Mouse (Mus musculus): ENCODE results near the gene Cog1. TPM values are rescaled to one million over a fixed set of nuclear protein-coding genes. Genes with fewer than 3 reads are reported as not detected.
A peak's percentile ranks its signal among the peaks of the same experiment; 100 is the strongest.

The Cog1 gene
- polyA plus RNA-seq, 1 experiment from 2014 or later, result 35.6 TPM

DNA sequence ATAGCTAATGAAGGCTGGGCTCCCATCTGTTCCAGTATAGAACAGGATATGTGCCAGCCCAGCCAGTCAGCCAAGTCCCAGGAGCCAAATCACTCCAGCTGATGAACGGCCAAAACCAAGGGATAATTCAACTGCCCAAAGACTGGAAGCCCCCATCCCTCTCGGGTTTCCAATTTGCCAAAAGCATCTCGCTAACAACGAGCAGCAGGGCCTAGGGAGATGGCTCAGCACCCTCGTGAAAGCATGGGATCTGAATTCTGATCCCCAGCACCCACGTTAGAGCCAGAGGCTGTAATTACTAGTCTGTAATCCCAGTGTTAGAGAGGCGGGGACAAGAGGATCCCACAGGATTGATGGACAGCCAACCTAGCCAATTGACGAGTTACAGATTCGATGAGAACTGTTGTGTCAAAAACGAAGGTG, 14.3 kb upstream of the Cog1 start:
- Histone ChIP-seq H3K4me1 (replicated peaks) (no peaks in the 10 kb centered on the region), H3K4me2 (no peak overlapping the region), H3K4me3 (no peak overlapping the region), H3K27ac (no peak overlapping the region), H3K9me3 (peaks cover 4% of the 10 kb centered on the region; the same call in 1 of the 2 replicates), H3K36me3 (peaks cover 4% of the 10 kb centered on the region; the same call in 1 of the 2 replicates), H3K9ac (no peak overlapping the region), H3K27me3 (0 out of 2 replicates have a peak, but pooled peaks cover 3% of the 10 kb centered on the region)
- WGBS, result 64% methylated on average over 10 of the region's 10 CpGs
- no peak for ATAC-seq (ENCODE audit: low FRiP score)

DNA sequence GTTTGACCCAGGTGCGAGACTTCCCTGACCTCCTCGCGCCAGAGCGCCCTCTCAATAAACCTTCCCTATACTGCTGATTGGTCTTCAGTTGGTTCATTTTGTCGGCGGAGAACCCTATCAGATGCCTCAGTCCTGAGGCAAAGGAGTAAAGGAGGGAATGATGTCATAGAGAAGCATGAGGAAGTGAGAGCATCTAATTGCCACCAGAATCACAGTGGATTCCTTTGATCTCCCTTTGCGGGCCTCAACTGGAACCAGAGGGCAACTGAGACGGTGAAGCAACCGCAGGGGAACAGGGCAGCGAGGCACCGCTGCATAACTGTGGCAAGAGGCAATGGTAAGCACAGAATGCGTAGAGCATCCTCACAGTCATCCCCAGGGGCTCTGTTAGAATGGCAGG, 10.3 kb upstream of the Cog1 start:
- no peaks in the 10 kb centered on the region for H3K27me3 ChIP-seq
- H3K4me1 ChIP-seq (replicated peaks), result no peaks in the 10 kb centered on the region
- H3K9ac ChIP-seq, result no peak overlapping the region
- H3K4me2 ChIP-seq, result no peak overlapping the region
- H3K4me3 ChIP-seq, result no peak overlapping the region
- no peak overlapping the region for H3K27ac ChIP-seq
- H3K36me3 ChIP-seq, result peaks cover 4% of the 10 kb centered on the region; the same call in 1 of the 2 replicates
- WGBS, result 87% methylated on average over 12 of the region's 12 CpGs
- no peak for ATAC-seq (ENCODE audit: low FRiP score)
- peaks cover 4% of the 10 kb centered on the region; the same call in 1 of the 2 replicates for H3K9me3 ChIP-seq

DNA sequence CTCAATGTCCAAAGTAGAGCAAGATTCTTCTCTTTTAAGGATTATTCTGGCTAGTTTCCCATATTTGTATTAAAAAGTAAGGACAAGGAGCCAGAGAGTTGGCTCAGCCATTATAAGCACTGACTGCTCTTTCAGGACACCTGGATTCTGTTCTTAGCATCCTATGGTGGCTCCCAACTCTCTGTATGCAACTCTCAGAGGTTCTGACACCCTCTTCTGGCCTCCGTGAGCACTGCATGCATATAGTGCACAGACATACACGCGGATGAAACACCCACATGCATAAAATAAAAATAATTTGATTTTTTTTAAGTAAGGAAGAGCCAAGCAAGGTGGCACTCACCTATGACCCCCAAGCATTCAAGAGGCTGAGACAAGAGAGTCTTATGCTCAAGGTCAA, 3.8 kb upstream of the Cog1 start:
- Histone ChIP-seq H3K4me1 (replicated peaks) (peaks cover 15% of the 10 kb centered on the region), H3K36me3 (no peaks in the 10 kb centered on the region), H3K27ac (no peak overlapping the region), H3K9ac (no peak overlapping the region), H3K27me3 (0 out of 2 replicates have a peak, but pooled peaks cover 7% of the 10 kb centered on the region), H3K9me3 (no peaks in the 10 kb centered on the region), H3K4me3 (no peak overlapping the region), H3K4me2 (no peak overlapping the region)
- no peak for ATAC-seq (ENCODE audit: low FRiP score)
- 79% methylated on average over 3 of the region's 3 CpGs for WGBS

DNA sequence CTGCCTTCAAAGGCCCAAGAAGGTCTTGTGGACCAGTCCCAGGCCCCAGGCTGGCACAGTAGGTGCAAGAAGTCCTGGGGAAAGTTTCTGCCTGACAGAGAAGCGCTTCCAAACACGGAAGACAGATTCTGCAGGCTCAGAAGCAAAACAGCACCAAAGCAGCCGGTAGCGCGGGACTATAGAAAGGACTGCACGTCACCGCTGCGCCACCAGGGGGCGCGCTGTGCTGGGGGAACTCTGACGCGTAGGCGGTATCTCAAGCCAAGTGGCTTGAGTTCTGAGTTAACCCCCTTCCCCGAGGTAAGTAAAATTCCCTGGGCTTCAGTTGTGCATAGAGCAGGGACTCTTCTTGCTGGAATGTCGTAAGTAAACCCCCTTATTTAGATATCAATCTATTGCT, 817 bp upstream of the Cog1 start:
- Histone ChIP-seq H3K36me3 (peaks cover 16% of the 10 kb centered on the region), H3K4me2 (peak overlapping the region; percentile 25), H3K9ac (0 out of 2 replicates have a peak overlapping the region, but pooled peaks have one; percentile 43), H3K27me3 (0 out of 2 replicates have a peak, but pooled peaks cover 7% of the 10 kb centered on the region), H3K4me3 (no peak overlapping the region), H3K27ac (no peak overlapping the region), H3K9me3 (no peaks in the 10 kb centered on the region), H3K4me1 (replicated peaks) (peaks cover 34% of the 10 kb centered on the region)
- ATAC-seq (ENCODE audit: low FRiP score), result no peak
- WGBS, result 2% methylated on average over 15 of the region's 15 CpGs

DNA sequence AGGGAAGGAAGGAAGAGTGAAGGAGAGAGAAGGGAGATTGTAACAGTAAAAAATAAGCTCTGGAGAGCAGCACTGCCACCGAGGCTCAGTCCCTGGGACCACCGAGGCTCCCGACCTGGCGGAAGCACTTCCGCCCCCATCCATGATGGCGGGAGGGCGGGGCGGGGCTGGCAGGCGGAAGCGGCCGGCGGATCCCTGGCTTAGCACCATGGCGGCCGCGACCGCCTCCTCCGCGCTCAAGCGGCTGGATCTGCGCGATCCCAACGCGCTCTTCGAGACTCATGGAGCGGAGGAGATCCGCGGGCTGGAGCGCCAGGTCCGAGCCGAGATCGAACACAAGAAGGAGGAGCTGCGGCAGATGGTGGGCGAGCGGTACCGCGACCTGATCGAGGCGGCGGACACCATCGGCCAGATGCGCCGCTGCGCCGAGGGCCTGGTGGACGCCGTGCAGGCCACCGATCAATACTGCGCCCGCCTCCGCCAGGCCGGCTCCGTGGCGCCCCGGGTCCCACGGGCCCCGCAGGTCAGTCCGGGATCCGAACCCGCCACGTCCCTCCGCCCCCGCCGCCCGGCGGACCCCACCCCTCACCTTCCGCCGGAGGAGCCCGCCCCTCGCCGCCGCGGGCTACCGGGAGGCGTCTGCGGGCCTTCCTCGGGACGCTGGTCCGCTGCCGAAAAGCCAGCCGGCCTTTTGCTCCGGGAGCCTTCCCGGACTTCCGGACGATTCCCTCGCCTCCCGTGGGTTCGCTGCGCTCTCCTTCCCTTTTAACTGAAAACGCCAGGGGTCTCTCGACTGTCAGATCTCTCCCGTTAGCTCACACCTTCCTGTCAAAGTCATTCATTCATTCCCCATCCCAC, 613 bp downstream of the Cog1 start, which contains the start of gene Slc39a11:
TSS of gene Slc39a11 (minus strand) at position 727 of the 858 bp plus-strand sequence.
- Histone ChIP-seq H3K36me3 (peaks cover 30% of the 10 kb centered on the region), H3K4me1 (replicated peaks) (peaks cover 34% of the 10 kb centered on the region), H3K4me2 (peak within 1 kb of the TSS; percentile 59), H3K9ac (peak within 1 kb of the TSS; percentile 98), H3K4me3 (peak within 1 kb of the TSS; percentile 92), H3K27me3 (0 out of 2 replicates have a peak, but pooled peaks cover 4% of the 10 kb centered on the region), H3K27ac (peak within 1 kb of the TSS; percentile 96), H3K9me3 (no peaks in the 10 kb centered on the region)
- ATAC-seq (ENCODE audit: low FRiP score), result peak; percentile 79
- WGBS, result under 1% methylated on average over 81 of the region's 91 CpGs

DNA sequence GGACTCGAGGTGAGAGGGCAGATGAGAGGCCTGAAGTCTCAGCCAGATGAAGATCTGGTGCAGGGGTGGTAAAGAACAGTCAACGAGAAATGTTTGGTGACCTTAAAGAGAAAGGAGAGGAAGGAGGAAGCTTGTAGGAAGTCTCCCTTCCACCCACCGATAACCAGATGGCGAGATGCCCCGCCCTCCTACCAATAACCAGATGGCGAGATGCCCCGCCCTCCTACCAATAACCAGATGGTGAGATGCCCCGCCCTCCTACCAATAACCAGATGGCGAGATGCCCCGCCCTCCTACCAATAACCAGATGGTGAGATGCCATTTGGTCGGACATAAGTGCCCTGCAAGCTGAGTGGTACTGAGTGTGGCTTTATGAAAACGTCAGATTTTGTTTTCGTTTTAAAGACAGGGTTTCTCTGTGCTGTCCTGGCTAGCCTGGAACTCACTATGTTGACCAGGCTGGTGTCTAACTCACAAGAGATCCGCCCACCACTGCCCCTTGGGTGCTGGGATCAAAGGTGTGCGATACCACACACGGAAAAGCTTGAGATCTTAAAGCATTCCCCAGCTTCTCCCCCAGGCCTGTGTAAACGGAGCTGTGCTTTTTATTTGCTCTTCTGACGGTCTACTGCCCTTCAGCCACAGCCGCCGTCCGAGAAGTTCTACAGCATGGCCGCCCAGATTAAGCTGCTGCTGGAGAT, 2.4 kb downstream of the Cog1 start:
- Histone ChIP-seq H3K4me2 (peak overlapping the region; percentile 59), H3K4me3 (no peak overlapping the region), H3K4me1 (replicated peaks) (peaks cover 44% of the 10 kb centered on the region), H3K9me3 (no peaks in the 10 kb centered on the region), H3K9ac (no peak overlapping the region), H3K27me3 (0 out of 2 replicates have a peak, but pooled peaks cover 4% of the 10 kb centered on the region), H3K36me3 (peaks cover 48% of the 10 kb centered on the region), H3K27ac (peak overlapping the region; percentile 67)
- 60% methylated on average over 22 of the region's 22 CpGs for WGBS
- no peak for ATAC-seq (ENCODE audit: low FRiP score)

DNA sequence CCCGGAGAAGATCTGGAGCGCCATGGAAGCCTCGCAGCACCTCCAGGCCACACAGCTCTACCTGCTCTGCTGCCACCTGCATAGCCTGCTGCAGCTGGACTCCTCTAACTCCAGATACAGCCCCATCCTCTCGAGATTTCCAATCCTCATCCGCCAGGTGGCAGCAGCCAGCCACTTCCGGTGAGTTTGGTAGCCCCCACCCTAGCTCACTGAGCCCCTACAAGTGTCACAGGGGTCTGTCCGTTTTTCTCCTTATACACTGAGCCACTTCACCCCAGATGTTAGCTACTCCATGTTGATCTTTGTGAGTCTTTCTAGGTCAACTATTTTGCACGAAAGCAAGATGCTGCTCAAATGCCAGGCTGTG, 2.9 kb downstream of the Cog1 start:
- H3K36me3 ChIP-seq, result peaks cover 53% of the 10 kb centered on the region
- peak overlapping the region; percentile 67 for H3K27ac ChIP-seq
- H3K27me3 ChIP-seq, result 0 out of 2 replicates have a peak, but pooled peaks cover 4% of the 10 kb centered on the region
- no peaks in the 10 kb centered on the region for H3K9me3 ChIP-seq
- no peak for ATAC-seq (ENCODE audit: low FRiP score)
- WGBS, result 46% methylated on average over 8 of the region's 8 CpGs
- no peak overlapping the region for H3K4me3 ChIP-seq
- no peak overlapping the region for H3K9ac ChIP-seq
- H3K4me1 ChIP-seq (replicated peaks), result peaks cover 50% of the 10 kb centered on the region
- H3K4me2 ChIP-seq, result no peak overlapping the region

DNA sequence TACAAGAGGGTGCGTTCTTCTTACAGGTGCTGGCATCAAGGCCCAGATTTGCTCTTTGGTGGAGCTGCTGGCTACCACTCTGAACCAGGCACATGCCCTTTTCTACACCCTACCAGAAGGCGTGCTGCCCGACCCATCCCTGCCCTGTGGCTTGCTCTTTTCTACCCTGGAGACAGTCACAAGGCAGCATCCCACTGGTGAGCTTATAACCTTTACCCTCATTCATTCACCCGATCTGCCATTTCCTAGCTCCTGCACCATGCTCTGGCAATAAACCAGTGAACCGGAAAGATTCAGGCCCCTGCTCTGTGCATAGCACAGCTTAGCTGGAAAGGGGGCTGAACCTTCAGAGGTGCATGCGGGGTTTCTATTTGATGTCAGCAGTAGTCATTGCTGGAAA, 3.5 kb downstream of the Cog1 start:
- 88% methylated on average over 6 of the region's 6 CpGs for WGBS
- H3K27ac ChIP-seq, result no peak overlapping the region
- no peak for ATAC-seq (ENCODE audit: low FRiP score)
- no peak overlapping the region for H3K4me2 ChIP-seq
- peaks cover 59% of the 10 kb centered on the region for H3K36me3 ChIP-seq
- no peak overlapping the region for H3K9ac ChIP-seq
- peaks cover 54% of the 10 kb centered on the region for H3K4me1 ChIP-seq (replicated peaks)
- H3K9me3 ChIP-seq, result no peaks in the 10 kb centered on the region
- 0 out of 2 replicates have a peak, but pooled peaks cover under 1% of the 10 kb centered on the region for H3K27me3 ChIP-seq
- no peak overlapping the region for H3K4me3 ChIP-seq

DNA sequence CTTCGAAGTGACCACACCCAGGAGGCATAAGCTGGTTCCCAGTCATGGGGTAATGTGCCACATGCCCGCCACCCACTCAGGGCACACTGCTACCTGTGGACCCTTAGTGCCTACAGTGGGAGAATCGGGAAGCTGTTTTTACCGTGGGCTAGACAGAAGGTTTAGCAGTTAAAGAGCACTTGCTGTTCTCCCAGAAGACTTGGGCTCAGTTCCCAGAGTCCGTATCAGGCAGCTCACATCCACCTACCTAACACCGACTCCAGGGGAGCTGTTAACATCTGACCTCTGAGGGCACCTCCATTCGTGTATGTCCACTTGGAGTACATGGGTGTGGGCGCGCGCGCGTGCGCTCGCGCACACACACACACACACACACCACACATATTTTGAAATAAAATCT, 5.1 kb downstream of the Cog1 start:
- Histone ChIP-seq H3K9ac (no peak overlapping the region), H3K4me1 (replicated peaks) (peaks cover 41% of the 10 kb centered on the region), H3K4me2 (no peak overlapping the region), H3K27me3 (no peaks in the 10 kb centered on the region), H3K9me3 (no peaks in the 10 kb centered on the region), H3K36me3 (peaks cover 74% of the 10 kb centered on the region), H3K27ac (no peak overlapping the region), H3K4me3 (no peak overlapping the region)
- WGBS, result 94% methylated on average over 15 of the region's 15 CpGs
- ATAC-seq (ENCODE audit: low FRiP score), result no peak

DNA sequence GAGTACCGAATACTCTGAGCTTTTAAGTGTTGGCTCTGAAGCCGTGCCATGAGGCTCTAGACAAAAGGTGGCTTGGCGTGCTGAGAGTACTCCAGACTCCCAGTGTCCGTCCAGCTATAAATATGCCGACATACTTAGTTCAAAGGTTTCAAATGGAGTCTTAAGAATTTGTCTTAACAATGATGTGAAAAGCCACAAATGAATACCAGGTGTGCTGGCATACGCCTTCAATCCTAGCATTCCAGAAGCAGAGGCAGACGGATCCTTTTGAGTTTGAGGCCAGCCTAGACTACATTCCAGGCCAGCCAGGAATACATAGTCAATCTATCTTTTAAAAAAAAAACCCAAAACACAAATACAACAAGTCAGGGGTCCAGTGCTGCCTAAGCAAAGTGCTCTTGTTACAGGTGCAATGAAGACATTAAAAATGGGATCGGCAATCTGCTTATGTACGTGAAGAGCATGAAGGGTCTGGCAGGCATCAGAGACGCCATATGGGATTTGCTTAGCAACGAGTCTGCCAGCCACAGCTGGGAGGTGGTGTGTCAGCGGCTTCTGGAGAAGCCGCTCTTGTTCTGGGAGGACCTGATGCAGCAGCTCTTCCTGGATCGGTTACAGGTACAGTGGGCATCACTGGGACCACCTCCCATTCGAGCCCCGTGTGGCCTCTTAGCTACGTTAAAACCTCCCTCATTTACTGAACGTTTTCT, 5.7 kb downstream of the Cog1 start:
- ATAC-seq (ENCODE audit: low FRiP score), result no peak
- WGBS, result 81% methylated on average over 18 of the region's 18 CpGs
- peaks cover 80% of the 10 kb centered on the region for H3K36me3 ChIP-seq

DNA sequence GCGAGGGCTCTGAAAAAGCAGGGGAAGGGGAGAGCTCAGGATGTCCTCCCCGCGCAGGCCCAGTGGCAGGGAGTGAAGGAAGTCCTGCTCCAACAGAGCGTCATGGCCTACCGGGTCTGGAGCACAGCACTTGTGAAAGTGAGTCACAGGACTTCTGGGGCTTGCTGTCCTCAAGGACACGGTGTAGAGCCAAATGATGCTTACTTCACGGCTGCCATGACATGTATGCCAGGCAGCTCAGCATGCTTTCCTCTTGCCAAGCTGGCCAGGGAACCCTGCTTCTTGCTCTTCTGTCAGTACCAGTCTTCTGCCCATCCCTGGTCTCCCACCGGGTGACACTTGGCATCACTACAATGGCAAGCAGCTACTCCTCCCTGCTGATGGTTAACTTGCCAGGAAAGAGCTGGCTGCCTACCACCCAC, 7.6 kb downstream of the Cog1 start:
- no peaks in the 10 kb centered on the region for H3K27me3 ChIP-seq
- no peak overlapping the region for H3K27ac ChIP-seq
- 85% methylated on average over 8 of the region's 8 CpGs for WGBS
- H3K4me1 ChIP-seq (replicated peaks), result peaks cover 26% of the 10 kb centered on the region
- no peak overlapping the region for H3K9ac ChIP-seq
- no peak overlapping the region for H3K4me2 ChIP-seq
- H3K36me3 ChIP-seq, result peaks cover 98% of the 10 kb centered on the region
- ATAC-seq (ENCODE audit: low FRiP score), result no peak; the same call in 1 of the 2 replicates
- H3K4me3 ChIP-seq, result no peak overlapping the region
- no peaks in the 10 kb centered on the region for H3K9me3 ChIP-seq

More for the DNA sequence above, 5.7 kb downstream of the Cog1 start:
- Histone ChIP-seq H3K4me2 (no peak overlapping the region), H3K27me3 (no peaks in the 10 kb centered on the region), H3K9ac (no peak overlapping the region; the same call in 1 of the 2 replicates), H3K4me3 (no peak overlapping the region), H3K27ac (no peak overlapping the region), H3K9me3 (no peaks in the 10 kb centered on the region), H3K4me1 (replicated peaks) (peaks cover 40% of the 10 kb centered on the region)

DNA sequence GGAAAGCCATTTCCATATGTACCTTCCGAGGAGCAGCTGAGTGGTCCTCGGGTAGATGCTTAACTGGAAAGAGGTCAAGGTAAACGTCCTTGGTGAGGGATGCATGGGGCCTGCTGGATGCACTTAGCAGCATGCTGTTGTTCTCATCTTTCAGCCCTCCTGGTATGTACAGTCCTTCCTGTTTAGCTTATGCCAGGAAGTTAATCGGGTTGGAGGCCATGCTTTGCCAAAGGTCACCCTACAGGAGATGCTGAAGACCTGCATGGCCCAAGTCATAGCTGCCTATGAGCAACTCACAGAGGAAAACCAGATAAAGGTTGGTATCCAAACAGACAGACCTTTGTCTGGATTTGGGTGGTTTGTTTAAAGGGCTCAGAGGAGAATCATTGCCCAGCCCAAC, 8.3 kb downstream of the Cog1 start:
- WGBS, result 80% methylated on average over 4 of the region's 4 CpGs
- Histone ChIP-seq H3K9me3 (no peaks in the 10 kb centered on the region), H3K27me3 (no peaks in the 10 kb centered on the region), H3K27ac (no peak overlapping the region), H3K9ac (no peak overlapping the region), H3K36me3 (peaks cover 99% of the 10 kb centered on the region), H3K4me1 (replicated peaks) (peaks cover 20% of the 10 kb centered on the region), H3K4me2 (no peak overlapping the region), H3K4me3 (no peak overlapping the region)
- no peak for ATAC-seq (ENCODE audit: low FRiP score)

Measured in hindbrain, embryonic 13.5 days (tissue).